Mouse (Mus musculus) lung, embryonic 14.5 days (tissue): ENCODE measurements around the gene Ms4a14. TPM values are rescaled to one million over a fixed set of nuclear protein-coding genes. Genes with fewer than 3 reads are reported as not detected.

ENCODE experiments used
- ATAC-seq: fragments of 200-750 bp; cut with Nextera tagmentation; 2 replicates; pipeline ENCODE4 v1.8.0; 2017; ENCODE audit warnings: mild to moderate bottlenecking, moderate TSS enrichment, moderate library complexity; ENCODE audit not compliant: insufficient read depth
- DNase-seq: peaks from one replicate; pipeline ENCODE4 v3.0.0-alpha.2; 2015
- H3K27ac ChIP-seq: fragments of 300-500 bp; sonication (generic); 2 replicates; pipeline ENCODE4 v1.5.1; 2014; ENCODE audit warnings: low read depth, mild to moderate bottlenecking, moderate library complexity
- H3K27me3 ChIP-seq: fragments of 300-500 bp; sonication (generic); 2 replicates; pipeline ENCODE4 v1.6.1; 2014; ENCODE audit warnings: low read length, control low read depth; ENCODE audit not compliant: insufficient read depth
- H3K36me3 ChIP-seq: fragments of 300-500 bp; sonication (generic); 2 replicates; pipeline ENCODE4 v1.6.1; 2014; ENCODE audit warnings: control low read depth; ENCODE audit not compliant: insufficient read depth
- H3K4me1 ChIP-seq: fragments of 300-500 bp; sonication (generic); 2 replicates; pipeline ENCODE4 v1.6.1; 2014; ENCODE audit warnings: antibody characterized with exemption, control low read depth; ENCODE audit not compliant: insufficient read depth
- H3K4me2 ChIP-seq: fragments of 300-500 bp; sonication (generic); 2 replicates; pipeline ENCODE4 v1.6.1; 2014; ENCODE audit warnings: mild to moderate bottlenecking
- H3K4me3 ChIP-seq: fragments of 300-500 bp; sonication (generic); 2 replicates; pipeline ENCODE4 v1.5.1; 2014; ENCODE audit warnings: low read depth, low read length
- H3K9ac ChIP-seq: fragments of 300-500 bp; sonication (generic); 2 replicates; pipeline ENCODE4 v1.6.1; 2014
- H3K9me3 ChIP-seq: fragments of 300-500 bp; sonication (generic); 2 replicates; pipeline ENCODE4 v1.6.1; 2016; ENCODE audit warnings: low read depth, low read length, control low read depth
- CTCF ChIP-seq: IDR thresholded peaks from 2 replicates; pipeline ENCODE4 v1.5.1; 2016; ENCODE audit warnings: antibody characterized with exemption, low read depth
- WGBS: fragments of 180-500 bp; shearing (Covaris S2); extraction: QIAGEN DNeasy Blood & Tissue Kit; methylation state at CpG from one replicate; pipeline ENCODE4 v1.1.7; 2014; 5-methylcytosine and 5-hydroxymethylcytosine counted together
- polyA plus RNA-seq: library from polyadenylated mRNA; unstranded; fragments of >200 nt; fragmentation: Nextera tagmentation; extraction: Ambion mirVana; gene quantifications from 2 replicates; pipeline ENCODE4 v1.2.1, GENCODE M21; 2014

Ms4a14 gene
- polyA plus RNA-seq: 0.05 TPM in 1 of 2 replicates, not detected in the other

GRCm38 (mm10) chr19:11314354-11314753, at the start of gene Ms4a14:
Gene Ms4a14 (minus strand): TSS chr19:11314454.
- Histone ChIP-seq H3K4me1 (no peaks in the 10 kb centered on the region), H3K36me3 (no peaks in the 10 kb centered on the region), H3K27ac (no peak within 1 kb of the TSS), H3K9ac (no peak within 1 kb of the TSS), H3K4me3 (no peak within 1 kb of the TSS), H3K9me3 (no peaks in the 10 kb centered on the region), H3K4me2 (no peak within 1 kb of the TSS), H3K27me3 (no peaks in the 10 kb centered on the region)
- no peak for TF ChIP-seq CTCF
- 74% methylated on average over 1 of the region's 1 CpGs for WGBS
- DNase-seq (no peak), ATAC-seq (no peak)

- Histone ChIP-seq H3K4me2 (no peak overlapping the region), H3K27me3 (no peaks in the 10 kb centered on the region), H3K9ac (no peak overlapping the region), H3K27ac (no peak overlapping the region), H3K4me3 (no peak overlapping the region), H3K36me3 (no peaks in the 10 kb centered on the region), H3K4me1 (no peaks in the 10 kb centered on the region), H3K9me3 (no peaks in the 10 kb centered on the region)
- TF ChIP-seq CTCF: no peak
- DNase-seq: no peak
- ATAC-seq: no peak
Observed at GRCm38 (mm10) chr19:11362002-11362401, 47.7 kb upstream of the Ms4a14 start.

GRCm38 (mm10) chr19:11360106-11360505, 45.9 kb upstream of the Ms4a14 start:
- DNase-seq (peak; percentile 25), ATAC-seq (no peak)
- H3K27ac ChIP-seq: no peak overlapping the region
- H3K9me3 ChIP-seq: no peaks in the 10 kb centered on the region
- H3K4me2 ChIP-seq: no peak overlapping the region
- no peak overlapping the region for H3K9ac ChIP-seq
- H3K4me3 ChIP-seq: no peak overlapping the region
- WGBS: 45% methylated on average over 3 of the region's 3 CpGs
- no peak for TF ChIP-seq CTCF
- no peaks in the 10 kb centered on the region for H3K36me3 ChIP-seq
- no peaks in the 10 kb centered on the region for H3K27me3 ChIP-seq
- H3K4me1 ChIP-seq: no peaks in the 10 kb centered on the region

- ATAC-seq (no peak), DNase-seq (no peak)
- Histone ChIP-seq H3K9ac (no peak overlapping the region), H3K9me3 (no peaks in the 10 kb centered on the region), H3K36me3 (no peaks in the 10 kb centered on the region), H3K4me2 (no peak overlapping the region), H3K4me1 (no peaks in the 10 kb centered on the region), H3K27ac (no peak overlapping the region), H3K27me3 (no peaks in the 10 kb centered on the region), H3K4me3 (no peak overlapping the region)
- no peak for TF ChIP-seq CTCF
- 63% methylated on average over 7 of the region's 7 CpGs for WGBS
Observed at GRCm38 (mm10) chr19:11355730-11356129, 41.5 kb upstream of the Ms4a14 start.

- WGBS: 34% methylated on average over 3 of the region's 3 CpGs
- DNase-seq: peak; percentile 17
- H3K4me3 ChIP-seq: no peak overlapping the region
Observed at GRCm38 (mm10) chr19:11351878-11352277, 37.6 kb upstream of the Ms4a14 start.

GRCm38 (mm10) chr19:11349698-11350481, 35.6 kb upstream of the Ms4a14 start:
- ATAC-seq: no peak

More at GRCm38 (mm10) chr19:11351878-11352277, 37.6 kb upstream of the Ms4a14 start:
- no peaks in the 10 kb centered on the region for H3K4me1 ChIP-seq
- H3K27me3 ChIP-seq: no peaks in the 10 kb centered on the region
- H3K9ac ChIP-seq: no peak overlapping the region
- TF ChIP-seq CTCF: peak; percentile 55
- no peaks in the 10 kb centered on the region for H3K36me3 ChIP-seq
- ATAC-seq: no peak
- no peak overlapping the region for H3K27ac ChIP-seq
- no peak overlapping the region for H3K4me2 ChIP-seq
- no peaks in the 10 kb centered on the region for H3K9me3 ChIP-seq

GRCm38 (mm10) chr19:11343992-11344391, 29.7 kb upstream of the Ms4a14 start:
- Histone ChIP-seq H3K9me3 (no peaks in the 10 kb centered on the region), H3K27me3 (no peaks in the 10 kb centered on the region)

More at GRCm38 (mm10) chr19:11349698-11350481, 35.6 kb upstream of the Ms4a14 start:
- H3K4me1 ChIP-seq: no peaks in the 10 kb centered on the region
- H3K4me2 ChIP-seq: no peak overlapping the region
- H3K4me3 ChIP-seq: no peak overlapping the region
- H3K9me3 ChIP-seq: no peaks in the 10 kb centered on the region
- peak; percentile 31 for DNase-seq
- WGBS: 50% methylated on average over 7 of the region's 7 CpGs
- H3K36me3 ChIP-seq: no peaks in the 10 kb centered on the region
- peak; percentile 38; the same call in 1 of the 2 replicates for TF ChIP-seq CTCF
- no peak overlapping the region for H3K9ac ChIP-seq
- no peak overlapping the region for H3K27ac ChIP-seq
- no peaks in the 10 kb centered on the region for H3K27me3 ChIP-seq

More at GRCm38 (mm10) chr19:11343992-11344391, 29.7 kb upstream of the Ms4a14 start:
- no peak for ATAC-seq
- no peaks in the 10 kb centered on the region for H3K36me3 ChIP-seq
- no peak overlapping the region for H3K27ac ChIP-seq
- H3K9ac ChIP-seq: no peak overlapping the region
- no peak for DNase-seq
- H3K4me3 ChIP-seq: no peak overlapping the region
- TF ChIP-seq CTCF: no peak
- no peak overlapping the region for H3K4me2 ChIP-seq
- H3K4me1 ChIP-seq: no peaks in the 10 kb centered on the region
